In genomic region chr12:116498666-116499065, GRCm38 (mm10) we compare ENCODE assay signal across 24 mouse cellular contexts. TPM values are rescaled to one million over a fixed set of nuclear protein-coding genes. Genes with fewer than 3 reads are reported as not detected.
DNase-seq lines count a peak whose midpoint lies in the region; ATAC-seq and TF ChIP-seq lines count a peak whose summit lies in the region.
"Had no signal": no experiment of that assay in that cellular context is flagged by ENCODE, and none has a peak within 500 bp of the region (broad histone marks: within the 10 kb centered on the region; RNA-seq: fewer than 3 reads in every experiment).

No protein-coding gene starts in this region.

- ATAC-seq in stomach, embryonic 15.5 days (ENCODE audit: insufficient read depth, low FRiP score, low read depth) = peak; percentile 18; the same call in 1 of the 2 replicates
- no peak for ATAC-seq in stomach, postnatal 0 days (ENCODE audit: low FRiP score, low TSS enrichment)
- ATAC-seq: activated CD4-positive, CD25-positive, alpha-beta regulatory T cell, adult 4 months; CD4-positive, CD25-positive, alpha-beta regulatory T cell, adult 4 months; forebrain, embryonic 13.5 days; forebrain, embryonic 15.5 days; forebrain, postnatal 0 days; Patski had no signal

- H3K4me3 ChIP-seq in heart, embryonic 10.5 days = no peak overlapping the region
- no peak overlapping the region for H3K4me3 ChIP-seq in stomach, embryonic 15.5 days (replicated peaks)
- H3K4me3 ChIP-seq in stomach, postnatal 0 days (ENCODE audit: low read depth, low read length) = no peak overlapping the region
- H3K4me3 ChIP-seq: embryonic facial prominence, embryonic 10.5 days; embryonic facial prominence, embryonic 12.5 days; forebrain, embryonic 13.5 days; forebrain, embryonic 15.5 days had no signal

- peak; percentile 1 for DNase-seq in cerebellum, adult 9-11 months
- DNase-seq in cerebellum, postnatal 4 days (ENCODE audit: low spot score in 2 of 2) = no peak
- DNase-seq in heart, embryonic 10.5 days (ENCODE audit: low spot score) = peak; percentile 57
- no peak for DNase-seq in heart, postnatal 25 days (ENCODE audit: low spot score)
- DNase-seq in stomach, postnatal 0 days (ENCODE audit: low spot score) = no peak
- DNase-seq: adrenal gland, adult 8-10 months; adrenal gland, postnatal 14 days; adrenal gland, postnatal 36 days; B cell, adult 2 months; cerebellum, adult 11-12 months; cerebellum, adult 9-10 months; cerebellum, postnatal 14 days; cerebellum, postnatal 36 days; forebrain, postnatal 0 days had no signal

- peaks cover 14% of the 10 kb centered on the region; the same call in 1 of the 2 replicates for H3K4me1 ChIP-seq in heart, embryonic 10.5 days
- no peaks in the 10 kb centered on the region for H3K4me1 ChIP-seq in stomach, embryonic 15.5 days
- no peaks in the 10 kb centered on the region for H3K4me1 ChIP-seq in stomach, postnatal 0 days (replicated peaks; ENCODE audit: control insufficient read depth, insufficient read depth)
- H3K4me1 ChIP-seq: embryonic facial prominence, embryonic 10.5 days; embryonic facial prominence, embryonic 12.5 days; forebrain, embryonic 13.5 days; forebrain, embryonic 15.5 days had no signal

- H3K9ac ChIP-seq in stomach, embryonic 15.5 days = no peak overlapping the region
- H3K9ac ChIP-seq in stomach, postnatal 0 days (ENCODE audit: low read length) = no peak overlapping the region
- H3K9ac ChIP-seq: embryonic facial prominence, embryonic 12.5 days; forebrain, embryonic 13.5 days; forebrain, embryonic 15.5 days; forebrain, postnatal 0 days had no signal

- no peaks in the 10 kb centered on the region for H3K36me3 ChIP-seq in heart, embryonic 10.5 days
- H3K36me3 ChIP-seq in stomach, embryonic 15.5 days = no peaks in the 10 kb centered on the region
- no peaks in the 10 kb centered on the region for H3K36me3 ChIP-seq in stomach, postnatal 0 days (ENCODE audit: control insufficient read depth, insufficient read depth, low read length)
- H3K36me3 ChIP-seq: embryonic facial prominence, embryonic 10.5 days; embryonic facial prominence, embryonic 12.5 days; forebrain, embryonic 15.5 days; G1E had no signal

- intact Hi-C loops in heart, postnatal 25 days (cut with DNase I) = no loop called here

- no peaks in the 10 kb centered on the region for H3K27me3 ChIP-seq in heart, embryonic 10.5 days (ENCODE audit: insufficient read depth, poor library complexity, severe bottlenecking)
- no peaks in the 10 kb centered on the region for H3K27me3 ChIP-seq in stomach, embryonic 15.5 days (replicated peaks)
- no peaks in the 10 kb centered on the region for H3K27me3 ChIP-seq in stomach, postnatal 0 days (ENCODE audit: control insufficient read depth, insufficient read depth, low read length)
- H3K27me3 ChIP-seq: embryonic facial prominence, embryonic 12.5 days; forebrain, embryonic 13.5 days; forebrain, embryonic 15.5 days; Patski had no signal

- TF ChIP-seq CTCF in stomach, postnatal 0 days (IDR thresholded peaks at IDR 0.05; ENCODE audit: low read depth) = no peak

- no peaks in the 10 kb centered on the region for H3K9me3 ChIP-seq in heart, embryonic 10.5 days
- H3K9me3 ChIP-seq in stomach, embryonic 15.5 days = no peaks in the 10 kb centered on the region
- H3K9me3 ChIP-seq in stomach, postnatal 0 days (ENCODE audit: control insufficient read depth, low read length) = no peaks in the 10 kb centered on the region
- H3K9me3 ChIP-seq: embryonic facial prominence, embryonic 10.5 days; embryonic facial prominence, embryonic 12.5 days; forebrain, embryonic 13.5 days; forebrain, embryonic 15.5 days; G1E had no signal

- H3K27ac ChIP-seq in heart, embryonic 10.5 days = peak overlapping the region; percentile 3; the same call in 1 of the 2 replicates
- no peak overlapping the region for H3K27ac ChIP-seq in stomach, embryonic 15.5 days
- no peak overlapping the region for H3K27ac ChIP-seq in stomach, postnatal 0 days (replicated peaks)
- H3K27ac ChIP-seq: embryonic facial prominence, embryonic 10.5 days; embryonic facial prominence, embryonic 12.5 days; forebrain, embryonic 13.5 days; forebrain, embryonic 15.5 days had no signal

- TF ChIP-seq EP300 in stomach, postnatal 0 days (optimal IDR thresholded peaks at IDR 0.05) = no peak

- no peak overlapping the region for H3K4me2 ChIP-seq in stomach, embryonic 15.5 days
- H3K4me2 ChIP-seq in stomach, postnatal 0 days (replicated peaks; ENCODE audit: low read depth) = no peak overlapping the region
- H3K4me2 ChIP-seq: embryonic facial prominence, embryonic 12.5 days; forebrain, embryonic 13.5 days; forebrain, embryonic 15.5 days had no signal

RNA-seq across cellular contexts. Expression of gene Ptprn2, which starts 13.1 kb away (rescaled TPM):
- polyA plus RNA-seq in heart, embryonic 10.5 days (2016; fragmentation: Nextera tagmentation; extraction: Ambion mirVana) = 0.16 TPM in 1 of 2 replicates, not detected in the other
- total RNA-seq in heart, postnatal 25 days (2021) = not detected
- 3.7 and 4.7 TPM in 2 replicates for polyA plus RNA-seq in stomach, embryonic 15.5 days (2015; fragmentation: Nextera tagmentation; extraction: Ambion mirVana)
- polyA plus RNA-seq in stomach, postnatal 0 days (2015; fragmentation: Nextera tagmentation; extraction: Ambion mirVana) = 5.8 and 6.0 TPM in 2 replicates
- total RNA-seq: CH12.LX had no signal
- polyA plus RNA-seq: activated CD4-positive, CD25-positive, alpha-beta regulatory T cell, adult 4 months; CD4-positive, CD25-positive, alpha-beta regulatory T cell, adult 4 months; G1E; Patski had no signal

Comparison
In these comparisons a context has a peak if more than half of its experiments do, and no peak if none do; other contexts are left out.
1. DNase-seq: peak in cerebellum, adult 9-11 months (single experiment) and heart, embryonic 10.5 days (single experiment); none in cerebellum, postnatal 4 days (0 of 2), heart, postnatal 25 days (single experiment) and stomach, postnatal 0 days (single experiment).